In the genomic region with DNA sequence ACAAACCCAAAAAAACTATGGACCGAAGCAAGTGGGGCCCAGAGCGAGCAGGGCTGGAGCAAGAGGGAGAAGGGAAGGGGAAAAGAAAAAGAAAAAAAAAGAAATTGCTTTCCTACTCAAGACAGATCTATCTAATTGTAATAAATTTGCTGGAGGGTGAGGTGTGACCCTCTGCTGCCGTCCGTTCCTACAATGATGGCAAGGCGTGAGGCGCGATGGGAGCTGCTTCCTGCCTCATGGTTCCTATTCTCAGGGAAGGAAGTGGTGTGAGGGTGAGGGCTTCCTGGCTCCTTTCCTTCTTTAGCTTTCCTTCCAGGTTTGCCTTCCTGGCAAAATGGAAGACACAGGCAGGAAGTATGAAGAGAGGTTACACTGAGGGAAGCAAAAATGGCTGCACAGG, we compare ENCODE assay signal across 16 mouse cellular contexts. TPM values are rescaled to one million over a fixed set of nuclear protein-coding genes. Genes with fewer than 3 reads are reported as not detected.
"Had no signal": no experiment of that assay in that cellular context is flagged by ENCODE, and none has a peak within 500 bp of the region (broad histone marks: within the 10 kb centered on the region; RNA-seq: fewer than 3 reads in every experiment).

No protein-coding gene starts in this region.

- H3K27ac ChIP-seq: liver, embryonic 13.5 days; liver, embryonic 15.5 days; macrophage; midbrain, embryonic 12.5 days; neural tube, embryonic 12.5 days; stomach, embryonic 15.5 days; stomach, postnatal 0 days had no signal

- H3K9ac ChIP-seq: liver, embryonic 13.5 days; liver, embryonic 15.5 days; liver, postnatal 0 days; midbrain, embryonic 12.5 days; neural tube, embryonic 12.5 days; stomach, embryonic 15.5 days had no signal

- H3K4me3 ChIP-seq: liver, embryonic 13.5 days; liver, embryonic 15.5 days; megakaryocyte, embryonic 14.5 days; midbrain, embryonic 12.5 days; neural tube, embryonic 12.5 days; stomach, embryonic 15.5 days had no signal

- ATAC-seq: liver, postnatal 0 days had no signal

- H3K4me2 ChIP-seq: liver, embryonic 13.5 days; liver, embryonic 15.5 days; midbrain, embryonic 12.5 days; neural tube, embryonic 12.5 days; stomach, embryonic 15.5 days had no signal

- H3K27me3 ChIP-seq: liver, embryonic 13.5 days; liver, embryonic 15.5 days; megakaryocyte, embryonic 14.5 days; midbrain, embryonic 12.5 days; neural tube, embryonic 12.5 days; stomach, embryonic 15.5 days had no signal

- H3K9me3 ChIP-seq: liver, embryonic 13.5 days; liver, embryonic 15.5 days; midbrain, embryonic 12.5 days; neural tube, embryonic 12.5 days; stomach, embryonic 15.5 days had no signal

- H3K4me1 ChIP-seq: liver, embryonic 15.5 days; midbrain, embryonic 12.5 days; neural tube, embryonic 12.5 days; stomach, embryonic 15.5 days had no signal

- DNase-seq: liver, embryonic 13.5 days; liver, postnatal 0 days; lung, adult 2 months; lung, postnatal 14 days; midbrain, embryonic 14.5 days; right cerebral cortex, postnatal 14 days; thymus, adult 2 months; thymus, postnatal 25 days; thymus, postnatal 4 days had no signal

RNA-seq across cellular contexts. Expression of gene Dnajc22, which starts 57.5 kb away (rescaled TPM):
- polyA plus RNA-seq: macrophage had no signal
